Mouse (Mus musculus) 3134 (cell line): Measurements from ENCODE around the gene Cacna1c.
A peak's percentile ranks its signal among the peaks of the same experiment; 100 is the strongest.
"Not testable (repeated sequence)": the region's sequence is repeated elsewhere in the genome, so short reads cannot be mapped to it uniquely, and the experiment has no call there.

Experiments
- DNase-seq: peaks from one replicate; pipeline ENCODE4 v3.0.0-alpha.2; 2011; ENCODE audit warnings: low spot score; ENCODE audit not compliant: insufficient read length; ENCODE audit errors: extremely low read depth

The Cacna1c gene

GRCm38 (mm10) chr6:119214190-119214589 lies 18.0 kb upstream of the Cacna1c start:
- DNase-seq: no peak

GRCm38 (mm10) chr6:119213375-119213774 lies 17.2 kb upstream of the Cacna1c start:
- DNase-seq: no peak

- not testable (repeated sequence) for DNase-seq
Measured at GRCm38 (mm10) chr6:119206006-119206405, 9.8 kb upstream of the Cacna1c start.

GRCm38 (mm10) chr6:119204915-119205314 lies 8.7 kb upstream of the Cacna1c start:
- DNase-seq: no peak

- DNase-seq: no peak
Measured at GRCm38 (mm10) chr6:119204286-119204685, 8.1 kb upstream of the Cacna1c start.

GRCm38 (mm10) chr6:119201575-119201974 lies 5.4 kb upstream of the Cacna1c start:
- no peak for DNase-seq

GRCm38 (mm10) chr6:119200362-119200761 lies 4.1 kb upstream of the Cacna1c start:
- DNase-seq: no peak

GRCm38 (mm10) chr6:119199274-119199879 lies 3.2 kb upstream of the Cacna1c start:
- no peak for DNase-seq

- no peak for DNase-seq
Measured at GRCm38 (mm10) chr6:119198534-119199273, 2.5 kb upstream of the Cacna1c start.

- DNase-seq: no peak
Measured at GRCm38 (mm10) chr6:119194601-119195000, 1.6 kb downstream of the Cacna1c start.

GRCm38 (mm10) chr6:119194161-119194560 lies 2.1 kb downstream of the Cacna1c start:
- DNase-seq: no peak

- DNase-seq: no peak
Measured at GRCm38 (mm10) chr6:119193571-119194154, 2.6 kb downstream of the Cacna1c start.

GRCm38 (mm10) chr6:119191478-119191877 lies 4.7 kb downstream of the Cacna1c start:
- DNase-seq: no peak

- no peak for DNase-seq
Measured at GRCm38 (mm10) chr6:119187631-119188030, 8.6 kb downstream of the Cacna1c start.

- DNase-seq: no peak
Measured at GRCm38 (mm10) chr6:119186658-119187057, 9.6 kb downstream of the Cacna1c start.

GRCm38 (mm10) chr6:119183781-119184180 lies 12.4 kb downstream of the Cacna1c start:
- no peak for DNase-seq

GRCm38 (mm10) chr6:119182211-119182610 lies 14.0 kb downstream of the Cacna1c start:
- no peak for DNase-seq

- DNase-seq: no peak
Measured at GRCm38 (mm10) chr6:119180188-119180587, 16.0 kb downstream of the Cacna1c start.

GRCm38 (mm10) chr6:119177101-119177500 lies 19.1 kb downstream of the Cacna1c start:
- no peak for DNase-seq

- DNase-seq: no peak
Measured at GRCm38 (mm10) chr6:119176103-119176502, 20.1 kb downstream of the Cacna1c start.

- peak; percentile 71 for DNase-seq
Measured at GRCm38 (mm10) chr6:119175078-119175853, 21.0 kb downstream of the Cacna1c start, which contains the start of gene Dcp1b. Dcp1b (plus strand) TSS chr6:119175253.
